In the genomic region with DNA sequence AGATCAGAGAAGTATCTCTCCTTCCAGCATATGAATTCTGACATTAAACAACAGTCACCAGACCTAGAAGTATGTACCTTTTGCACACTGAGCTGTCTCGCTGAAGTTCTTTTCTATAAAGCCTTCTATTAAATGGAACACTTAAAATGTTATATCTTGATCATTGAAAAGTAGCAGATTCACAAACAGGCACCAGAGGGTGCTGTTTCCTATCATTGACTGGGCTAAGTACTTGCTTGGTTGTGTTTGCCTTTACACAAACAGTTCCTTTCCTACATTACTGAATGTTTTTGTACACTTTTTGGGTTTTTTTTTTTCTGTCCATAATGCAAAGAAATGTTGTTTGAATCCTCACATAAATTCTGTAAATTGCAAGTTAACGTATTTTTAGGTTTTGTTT, we compare ENCODE assay signal across 9 mouse cellular contexts. TPM values are rescaled to one million over a fixed set of nuclear protein-coding genes. Genes with fewer than 3 reads are reported as not detected.
A peak's percentile ranks its signal among the peaks of the same experiment; 100 is the strongest.
DNase-seq lines count a peak whose midpoint lies in the region; ATAC-seq and TF ChIP-seq lines count a peak whose summit lies in the region.
"Had no signal": no experiment of that assay in that cellular context is flagged by ENCODE, and none has a peak within 500 bp of the region (broad histone marks: within the 10 kb centered on the region; RNA-seq: fewer than 3 reads in every experiment).

No protein-coding gene starts in this region.

- no peak overlapping the region for H3K4me3 ChIP-seq in kidney, postnatal 0 days (replicated peaks; ENCODE audit: low read depth, low read length)
- H3K4me3 ChIP-seq in stomach, postnatal 0 days (ENCODE audit: low read depth, low read length): no peak overlapping the region
- H3K4me3 ChIP-seq: lung, embryonic 15.5 days had no signal

- intact Hi-C loops in left cerebral cortex, postnatal 14 days (cut with DNase I): no loop called here

- 81% methylated on average over 2 of the region's 2 CpGs for WGBS in kidney, postnatal 0 days
- WGBS in stomach, postnatal 0 days: 77% methylated on average over 2 of the region's 2 CpGs

- no peak overlapping the region for H3K4me2 ChIP-seq in kidney, postnatal 0 days (ENCODE audit: low read length)
- H3K4me2 ChIP-seq in stomach, postnatal 0 days (replicated peaks; ENCODE audit: low read depth): no peak overlapping the region
- H3K4me2 ChIP-seq: lung, embryonic 15.5 days had no signal

- no peak for ATAC-seq in kidney, postnatal 0 days (replicated peaks; ENCODE audit: low FRiP score, low read depth)
- no peak for ATAC-seq in stomach, postnatal 0 days (ENCODE audit: low FRiP score, low TSS enrichment)

- DNase-seq in cerebellum, adult 8-10 months: peak; percentile 48
- DNase-seq in cerebellum, adult 11-12 months: no peak
- DNase-seq in left cerebral cortex, postnatal 14 days (ENCODE audit: low spot score in 2 of 2): peak; percentile 40 to 61
- DNase-seq in left cerebral cortex, adult 8-10 months (ENCODE audit: low spot score in 2 of 2): no peak
- DNase-seq in R1 (ENCODE audit: low read depth, low spot score): peak; percentile 56
- DNase-seq in kidney, postnatal 0 days (ENCODE audit: low spot score): peak; percentile 78
- peak; percentile 39 for DNase-seq in stomach, postnatal 0 days (ENCODE audit: low spot score)
- DNase-seq in gastrocnemius, postnatal 25 days: no peak

- no peaks in the 10 kb centered on the region for H3K9me3 ChIP-seq in kidney, postnatal 0 days (replicated peaks; ENCODE audit: low read length)
- H3K9me3 ChIP-seq in stomach, postnatal 0 days (ENCODE audit: control insufficient read depth, low read length): no peaks in the 10 kb centered on the region
- H3K9me3 ChIP-seq: lung, embryonic 15.5 days had no signal

- no peaks in the 10 kb centered on the region for H3K27me3 ChIP-seq in kidney, postnatal 0 days (ENCODE audit: insufficient read depth, low read length)
- H3K27me3 ChIP-seq in stomach, postnatal 0 days (ENCODE audit: control insufficient read depth, insufficient read depth, low read length): no peaks in the 10 kb centered on the region
- H3K27me3 ChIP-seq: lung, embryonic 15.5 days had no signal

- H3K4me1 ChIP-seq in kidney, postnatal 0 days (replicated peaks; ENCODE audit: insufficient read depth, low read length): no peaks in the 10 kb centered on the region
- peaks cover 4% of the 10 kb centered on the region; the same call in 1 of the 2 replicates for H3K4me1 ChIP-seq in stomach, postnatal 0 days (replicated peaks; ENCODE audit: control insufficient read depth, insufficient read depth)

- H3K27ac ChIP-seq in kidney, postnatal 0 days: no peak overlapping the region
- H3K27ac ChIP-seq in stomach, postnatal 0 days (replicated peaks): no peak overlapping the region
- H3K27ac ChIP-seq: lung, embryonic 15.5 days had no signal

- H3K36me3 ChIP-seq in kidney, postnatal 0 days (ENCODE audit: insufficient read depth, low read length): no peaks in the 10 kb centered on the region
- no peaks in the 10 kb centered on the region for H3K36me3 ChIP-seq in stomach, postnatal 0 days (ENCODE audit: control insufficient read depth, insufficient read depth, low read length)

- TF ChIP-seq EP300 in stomach, postnatal 0 days (optimal IDR thresholded peaks at IDR 0.05): no peak

- H3K9ac ChIP-seq in kidney, postnatal 0 days (ENCODE audit: low read depth, low read length): no peak overlapping the region
- no peak overlapping the region for H3K9ac ChIP-seq in stomach, postnatal 0 days (ENCODE audit: low read length)
- H3K9ac ChIP-seq: lung, embryonic 15.5 days had no signal

- TF ChIP-seq CTCF in kidney, postnatal 0 days (IDR thresholded peaks at IDR 0.05; ENCODE audit: low read depth): peak; percentile 79
- TF ChIP-seq CTCF in stomach, postnatal 0 days (IDR thresholded peaks at IDR 0.05; ENCODE audit: low read depth): peak; percentile 86

RNA-seq across cellular contexts. Expression of gene Lims1, which starts 35.9 kb away (rescaled TPM):
- 10 to 100 TPM; 28.9 to 29.5 TPM for total RNA-seq in left cerebral cortex, postnatal 14 days (2021)
- 10 to 100 TPM; 20.2 to 24.4 (median 23.5) TPM for total RNA-seq in left cerebral cortex, adult 8-10 months (2022)
- 143 and 159 TPM in 2 replicates for polyA plus RNA-seq in kidney, postnatal 0 days (2015; fragmentation: Nextera tagmentation; extraction: Ambion mirVana)
- 101 and 111 TPM in 2 replicates for polyA plus RNA-seq in stomach, postnatal 0 days (2015; fragmentation: Nextera tagmentation; extraction: Ambion mirVana)
- 10 to 100 TPM; 37.5 to 41.0 TPM for total RNA-seq in gastrocnemius, postnatal 25 days (2021)

Comparison
In these comparisons a context has a peak if more than half of its experiments do, and no peak if none do; other contexts are left out.
1. DNase-seq: peak in cerebellum, adult 8-10 months (single experiment), left cerebral cortex, postnatal 14 days (2 of 2), R1 (single experiment), kidney, postnatal 0 days (single experiment) and stomach, postnatal 0 days (single experiment); none in cerebellum, adult 11-12 months (single experiment), left cerebral cortex, adult 8-10 months (0 of 2) and gastrocnemius, postnatal 25 days (single experiment).